Mouse (Mus musculus) bone marrow, adult 2 months (tissue): ENCODE measurements around the gene Pdf. TPM values are rescaled to one million over a fixed set of nuclear protein-coding genes. Genes with fewer than 3 reads are reported as not detected.

ENCODE experiments used
- H3K27ac ChIP-seq: fragments of 200-500 bp; 2 replicates; pipeline ENCODE4 v1.5.1; 2012; ENCODE audit warnings: low read depth, mild to moderate bottlenecking, control low read depth, inconsistent platforms, low read length; ENCODE audit not compliant: control insufficient read depth, poor library complexity, insufficient read depth
- H3K4me1 ChIP-seq: fragments of 200-500 bp; 2 replicates; pipeline ENCODE4 v1.6.1; 2011; ENCODE audit warnings: low read length; ENCODE audit not compliant: control insufficient read depth, insufficient read depth
- H3K4me3 ChIP-seq: fragments of 200-500 bp; replicated peaks from 2 replicates; pipeline ENCODE3; 2011; ENCODE audit warnings: mild to moderate bottlenecking, low read depth, low read length, control low read depth; ENCODE audit not compliant: control insufficient read depth
- CTCF ChIP-seq: fragments of 200-500 bp; IDR thresholded peaks from 2 replicates; pipeline ENCODE4 v1.5.1; 2011; ENCODE audit warnings: low read length, control low read depth; ENCODE audit not compliant: control insufficient read depth, insufficient read depth
- POLR2A ChIP-seq: fragments of 200-500 bp; IDR thresholded peaks from 2 replicates; pipeline ENCODE4 v1.6.1; 2011; ENCODE audit warnings: low read depth, mild to moderate bottlenecking, control low read depth, low read length, borderline replicate concordance; ENCODE audit not compliant: control insufficient read depth
- WGBS: fragments of 180-500 bp; shearing (Covaris S2); methylation state at CpG from one replicate; pipeline ENCODE4 v1.1.7; 2018; 5-methylcytosine and 5-hydroxymethylcytosine counted together
- polyA plus RNA-seq: library from polyadenylated mRNA; stranded (reverse); fragments of >200 nt; gene quantifications from 2 replicates; pipeline ENCODE4 v1.2.4, GENCODE M21; 2011; ENCODE audit warnings: low replicate concordance; ENCODE audit not compliant: missing spikeins, insufficient read depth, insufficient read length

Pdf gene
- polyA plus RNA-seq, 1 experiment = 8.9 TPM

DNA sequence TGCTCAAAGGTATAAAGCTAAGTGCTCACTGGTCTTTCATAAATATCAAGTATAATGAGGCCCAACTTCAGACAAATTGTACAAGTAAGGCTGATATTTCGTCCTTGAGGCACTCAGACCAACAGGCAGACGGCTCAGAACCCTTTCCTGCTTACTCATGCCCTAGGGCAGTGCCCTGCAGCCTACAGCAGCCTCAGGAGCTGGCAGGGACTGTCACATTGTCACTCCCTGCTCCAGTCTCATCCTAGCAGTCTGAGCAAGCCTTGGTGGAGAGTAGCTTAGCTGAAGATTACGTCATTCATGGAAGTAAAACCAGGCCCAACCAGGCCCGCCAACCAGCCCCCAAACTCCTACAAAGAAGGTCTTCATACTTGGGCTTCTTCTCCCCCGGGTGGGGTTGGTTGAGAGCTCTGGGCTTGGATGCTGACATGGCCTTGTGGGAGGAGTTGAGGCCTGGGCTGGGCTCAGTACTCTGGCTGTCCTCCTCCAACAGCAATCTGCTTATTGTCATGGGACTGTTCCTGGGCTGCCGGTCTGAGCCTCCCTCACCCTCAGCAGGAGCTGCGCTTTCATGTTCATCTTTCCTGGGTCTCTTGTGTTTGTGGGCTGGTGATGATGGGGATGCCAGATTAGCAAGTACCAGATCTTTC lies 27.9 kb upstream of the Pdf start:
- Histone ChIP-seq H3K27ac (no peak overlapping the region), H3K4me1 (no peaks in the 10 kb centered on the region), H3K4me3 (no peak overlapping the region)
- 90% methylated on average over 7 of the region's 7 CpGs for WGBS
- no peak for TF ChIP-seq POLR2A
- TF ChIP-seq CTCF = no peak

DNA sequence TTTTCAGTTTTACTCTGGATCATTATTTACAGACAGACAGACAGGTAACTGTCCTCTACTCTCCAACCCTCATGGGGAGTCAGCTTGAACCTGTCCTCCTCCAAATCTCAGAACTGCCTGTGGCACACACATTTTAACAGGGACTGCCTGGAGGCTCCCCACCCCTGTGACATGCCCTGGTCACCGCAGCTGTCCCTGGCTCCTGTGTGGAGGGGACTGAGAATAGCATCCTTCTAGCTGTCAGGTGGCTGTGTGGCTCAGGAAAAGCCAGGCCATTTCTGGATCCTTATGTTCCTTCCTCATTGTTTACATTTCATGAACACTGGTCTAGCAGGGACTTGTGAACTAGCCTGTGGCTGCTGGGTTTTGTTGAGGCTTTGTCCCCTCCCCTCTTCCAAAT lies 25.7 kb upstream of the Pdf start:
- Histone ChIP-seq H3K4me1 (no peaks in the 10 kb centered on the region), H3K27ac (no peak overlapping the region), H3K4me3 (no peak overlapping the region)
- 82% methylated on average over 1 of the region's 1 CpGs for WGBS
- TF ChIP-seq CTCF = no peak
- TF ChIP-seq POLR2A = no peak

- TF ChIP-seq CTCF (no peak), POLR2A (no peak)
- Histone ChIP-seq H3K4me3 (no peak overlapping the region), H3K27ac (no peak overlapping the region), H3K4me1 (no peaks in the 10 kb centered on the region)
- WGBS = 65% methylated on average over 4 of the region's 4 CpGs
These were observed 25.3 kb upstream of the Pdf start for GRCm38 (mm10) chr8:107073706-107074105.

DNA sequence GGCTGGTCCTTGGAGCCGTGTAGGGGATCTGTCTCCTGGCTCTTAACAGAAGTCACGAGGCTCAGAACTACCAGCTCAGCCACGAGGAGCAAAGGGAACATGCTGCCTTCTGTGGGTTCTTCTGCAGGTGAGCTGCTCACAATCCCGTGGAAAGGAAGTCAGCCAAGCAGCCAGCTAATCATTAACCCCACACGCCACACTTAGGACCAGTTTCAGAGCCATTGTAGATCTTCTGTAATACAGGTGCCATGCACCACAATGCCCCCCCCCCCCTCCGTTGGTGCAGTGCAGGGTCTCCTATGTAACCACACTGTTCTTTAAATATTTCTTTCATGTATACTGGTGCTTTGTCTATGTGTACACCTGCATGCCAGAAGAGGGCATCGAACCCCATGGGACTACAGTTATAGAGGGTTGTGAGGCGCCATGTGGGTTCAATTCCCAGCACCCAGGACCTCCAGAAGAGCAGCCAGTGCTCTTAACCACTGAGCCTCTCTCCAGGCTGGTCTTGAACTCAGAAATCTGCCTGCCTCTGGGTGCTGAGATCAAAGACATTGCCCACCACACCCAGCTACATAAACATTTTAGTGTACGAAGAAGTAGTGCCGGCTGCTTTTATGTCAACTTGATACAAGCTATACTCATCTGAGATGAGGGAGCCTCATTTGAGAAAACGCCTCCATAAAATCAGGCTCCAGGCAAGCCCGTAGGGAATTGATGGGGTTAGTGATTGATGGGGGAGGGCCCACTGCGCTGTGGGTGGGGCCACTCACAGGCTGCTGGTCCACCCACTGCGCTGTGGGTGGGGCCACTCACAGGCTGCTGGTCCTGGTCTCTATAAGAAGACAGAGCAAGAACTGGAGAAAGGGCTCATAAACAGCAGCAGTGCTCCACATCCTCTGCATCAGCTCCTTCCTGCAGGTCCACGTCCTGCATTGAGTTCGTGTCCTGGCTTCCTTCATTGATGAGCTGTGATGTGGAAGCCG lies 17.4 kb upstream of the Pdf start, which contains the start of gene Tmed6:
Tmed6 (minus strand) TSS at position 134 of the 986 bp plus-strand sequence.
- Histone ChIP-seq H3K27ac (no peak within 1 kb of the TSS), H3K4me1 (no peaks in the 10 kb centered on the region), H3K4me3 (no peak within 1 kb of the TSS)
- 49% methylated on average over 17 of the region's 17 CpGs for WGBS
- TF ChIP-seq POLR2A (no peak), CTCF (no peak)

GRCm38 (mm10) chr8:107062613-107063012 lies 14.2 kb upstream of the Pdf start:
- TF ChIP-seq POLR2A (no peak), CTCF (no peak)
- Histone ChIP-seq H3K4me3 (no peak overlapping the region), H3K27ac (no peak overlapping the region), H3K4me1 (no peaks in the 10 kb centered on the region)
- whole genome bisulfite sequencing = 91% methylated on average over 1 of the region's 1 CpGs

GRCm38 (mm10) chr8:107056973-107057369 lies 8.6 kb upstream of the Pdf start:
- 1% methylated on average over 33 of the region's 33 CpGs for WGBS
- TF ChIP-seq CTCF = peak; percentile 13; the same call in 1 of the 2 replicates
- no peak for TF ChIP-seq POLR2A
- Histone ChIP-seq H3K27ac (peak overlapping the region; percentile 23), H3K4me3 (peak overlapping the region; percentile 97), H3K4me1 (peaks cover 1% of the 10 kb centered on the region; the same call in 1 of the 2 replicates)

- no peak for TF ChIP-seq CTCF
- peak; percentile 83 for TF ChIP-seq POLR2A
- WGBS = under 1% methylated on average over 88 of the region's 88 CpGs
- Histone ChIP-seq H3K27ac (peak within 1 kb of the TSS; percentile 93), H3K4me1 (peaks cover 1% of the 10 kb centered on the region; the same call in 1 of the 2 replicates), H3K4me3 (peak within 1 kb of the TSS; percentile 97)
These were observed 7.9 kb upstream of the Pdf start, which contains the start of the genes Cog8 and Nip7 for GRCm38 (mm10) chr8:107056076-107056972. TSS of gene Cog8 (minus strand) at chr8:107056689. TSS of gene Nip7 (plus strand) at chr8:107056877.
